Mouse (Mus musculus) large intestine, adult 2 months (tissue): ENCODE measurements at regions not wholly inside any gene's neighbourhood (a gene's known extent, or its start where the extent isn't known, plus 50 kb on each side); places are given as distances from the start of the nearest gene placed in this dataset.

Experiments
- DNase-seq: peaks from one replicate; pipeline ENCODE4 v3.0.0-alpha.2; 2012; ENCODE audit warnings: low read depth, low spot score
- WGBS: fragments of 180-500 bp; shearing (Covaris S2); methylation state at CpG from one replicate; pipeline ENCODE4 v1.1.7; 2018; 5-methylcytosine and 5-hydroxymethylcytosine counted together

GRCm38 (mm10) chr15:25305801-25306200 lies 107.8 kb downstream of the Basp1 start:
- DNase-seq, result no peak
- WGBS, result 39% methylated on average over 1 of the region's 1 CpGs

GRCm38 (mm10) chr15:25303379-25303778 lies 110.2 kb downstream of the Basp1 start:
- WGBS, result 70% methylated on average over 3 of the region's 3 CpGs
- no peak for DNase-seq

DNA sequence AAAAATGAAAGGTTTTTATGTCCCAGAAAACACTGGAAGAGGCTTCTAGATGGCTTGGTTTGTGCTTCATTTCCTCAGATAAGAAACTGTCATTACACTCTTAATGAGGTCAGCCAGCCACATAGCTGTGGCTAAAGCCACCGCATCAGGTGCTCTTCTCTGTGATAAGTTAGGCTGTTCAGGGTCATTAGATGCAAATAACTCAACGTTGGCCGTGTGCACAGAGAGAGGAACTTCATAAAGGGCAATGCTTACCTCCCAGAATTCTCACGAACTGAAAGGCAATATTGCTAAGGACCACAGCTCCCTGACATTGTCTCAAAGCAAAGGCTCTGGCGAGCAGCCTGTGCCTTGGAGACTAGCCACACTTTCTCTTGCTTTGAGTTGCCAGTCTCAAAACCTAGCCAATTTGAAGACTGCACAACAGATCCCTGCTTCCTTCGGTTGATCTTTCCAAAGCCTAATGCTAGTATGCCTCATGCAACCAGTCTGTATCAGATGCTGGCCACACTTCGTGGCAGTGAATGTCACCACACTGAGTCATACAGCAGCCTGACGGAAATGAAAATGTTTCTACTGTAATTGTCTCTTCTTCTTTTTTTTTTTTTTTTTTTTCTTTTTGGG lies 110.8 kb downstream of the Basp1 start:
- DNase-seq, result no peak
- WGBS, result 37% methylated on average over 8 of the region's 8 CpGs

DNA sequence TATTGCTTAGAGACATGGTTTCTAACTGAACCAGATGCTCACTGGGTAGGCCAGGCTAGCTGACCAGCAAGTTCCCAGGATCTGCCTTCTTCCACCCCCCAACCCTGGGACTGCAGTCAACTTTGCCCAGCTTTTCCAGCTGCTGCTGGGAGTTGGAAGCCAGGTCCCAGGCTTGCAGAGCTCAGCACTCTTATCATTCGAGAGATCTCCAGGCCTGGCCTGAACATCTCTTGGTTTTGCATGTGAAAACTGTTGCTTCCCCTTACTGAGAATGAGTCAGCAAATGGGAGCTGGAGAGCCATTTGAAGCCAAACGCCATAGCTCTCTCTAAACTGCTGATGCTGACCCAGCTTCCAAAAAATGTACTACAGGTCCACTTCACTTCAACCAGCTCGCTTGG lies 111.8 kb downstream of the Basp1 start:
- WGBS, result 42% methylated on average over 3 of the region's 3 CpGs
- DNase-seq, result no peak

- no peak for DNase-seq
- 80% methylated on average over 5 of the region's 5 CpGs for WGBS
Observed at GRCm38 (mm10) chr15:25297278-25297677, 116.3 kb downstream of the Basp1 start.

- no peak for DNase-seq
- WGBS, result 75% methylated on average over 11 of the region's 11 CpGs
Observed at GRCm38 (mm10) chr15:25296714-25297113, 116.8 kb downstream of the Basp1 start.

GRCm38 (mm10) chr15:25295753-25296152 lies 117.8 kb downstream of the Basp1 start:
- WGBS, result 85% methylated on average over 6 of the region's 6 CpGs

DNA sequence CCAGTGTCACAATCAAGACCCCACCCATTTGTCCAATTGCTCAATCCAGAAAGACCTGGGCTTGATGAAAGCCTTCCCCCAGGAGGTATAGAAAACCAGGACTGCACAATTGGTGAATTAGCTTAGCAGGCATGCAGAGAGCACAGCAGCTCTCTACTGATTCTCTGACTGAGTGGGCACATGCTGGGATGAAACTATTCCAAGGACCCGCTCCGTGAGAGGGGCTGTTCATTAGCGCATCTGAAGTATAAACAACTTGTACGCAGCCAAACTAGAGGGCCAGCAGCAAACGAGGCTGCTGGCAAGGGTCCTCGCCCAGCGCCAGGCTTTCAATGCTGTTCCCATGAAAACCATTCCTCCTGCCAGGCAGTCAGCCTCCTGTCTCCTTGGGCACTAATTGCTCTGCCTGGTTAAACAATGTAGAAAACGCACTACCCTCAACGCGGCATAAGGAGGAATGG lies 122.3 kb downstream of the Basp1 start:
- WGBS, result 62% methylated on average over 10 of the region's 10 CpGs
- no peak for DNase-seq

More at GRCm38 (mm10) chr15:25295753-25296152, 117.8 kb downstream of the Basp1 start:
- no peak for DNase-seq

GRCm38 (mm10) chr15:25287850-25288249 lies 125.7 kb downstream of the Basp1 start:
- DNase-seq, result no peak
- 40% methylated on average over 3 of the region's 3 CpGs for WGBS

- WGBS, result 50% methylated on average over 17 of the region's 17 CpGs
- no peak for DNase-seq
Observed at GRCm38 (mm10) chr15:25284354-25285199, 129.0 kb downstream of the Basp1 start.

DNA sequence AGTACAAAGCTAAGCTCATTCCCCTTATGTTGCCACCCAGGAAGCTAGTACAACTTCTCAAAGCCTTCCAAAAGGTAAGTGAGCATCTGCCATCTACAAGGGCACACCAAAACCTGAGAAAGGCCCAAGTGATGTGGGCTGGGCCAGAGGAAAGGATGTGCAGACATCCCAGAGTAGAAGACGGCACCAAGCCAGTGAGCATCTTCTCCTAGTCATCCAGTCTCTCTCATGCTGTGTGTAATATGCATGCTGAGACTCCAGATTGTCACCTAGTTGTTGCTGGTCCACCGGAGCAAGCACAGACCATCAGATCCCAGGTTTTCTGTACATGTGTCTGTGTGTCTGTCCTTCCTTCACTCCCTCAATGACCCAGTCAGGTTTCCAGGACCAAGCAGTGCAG lies 129.9 kb downstream of the Basp1 start:
- WGBS, result 85% methylated on average over 2 of the region's 2 CpGs
- DNase-seq, result no peak

- WGBS, result 72% methylated on average over 9 of the region's 9 CpGs
- DNase-seq, result no peak
Observed at GRCm38 (mm10) chr15:25282346-25282745, 131.2 kb downstream of the Basp1 start.

GRCm38 (mm10) chr15:25281942-25282341 lies 131.6 kb downstream of the Basp1 start:
- DNase-seq, result no peak

- WGBS, result 75% methylated on average over 6 of the region's 6 CpGs
Observed at GRCm38 (mm10) chr15:25278317-25279156, 135.0 kb downstream of the Basp1 start.

DNA sequence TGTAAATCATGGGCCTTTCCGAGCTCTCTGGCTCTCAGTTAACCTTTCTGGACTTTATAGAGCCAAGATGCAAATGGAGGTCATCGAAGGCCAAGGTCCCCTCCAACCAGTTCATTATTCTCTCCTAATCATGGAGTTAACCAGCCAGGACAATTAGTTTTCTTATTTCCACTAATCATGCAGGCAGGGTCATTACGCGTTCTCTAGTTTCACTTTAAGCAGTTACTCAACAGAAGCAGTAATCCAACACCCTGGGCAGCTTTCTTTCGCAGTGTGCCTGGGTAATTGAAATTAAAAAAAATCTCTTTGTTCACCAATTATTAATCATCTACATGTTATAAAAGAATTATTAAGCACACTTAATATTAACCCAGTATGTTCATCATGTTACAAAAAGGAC lies 137.3 kb downstream of the Basp1 start:
- WGBS, result 91% methylated on average over 5 of the region's 5 CpGs
- no peak for DNase-seq

More at GRCm38 (mm10) chr15:25278317-25279156, 135.0 kb downstream of the Basp1 start:
- no peak for DNase-seq

GRCm38 (mm10) chr15:25271886-25272285 lies 141.7 kb downstream of the Basp1 start:
- DNase-seq, result no peak
- 85% methylated on average over 5 of the region's 5 CpGs for WGBS

GRCm38 (mm10) chr15:25270349-25270748 lies 143.2 kb downstream of the Basp1 start:
- WGBS, result 69% methylated on average over 10 of the region's 10 CpGs

DNA sequence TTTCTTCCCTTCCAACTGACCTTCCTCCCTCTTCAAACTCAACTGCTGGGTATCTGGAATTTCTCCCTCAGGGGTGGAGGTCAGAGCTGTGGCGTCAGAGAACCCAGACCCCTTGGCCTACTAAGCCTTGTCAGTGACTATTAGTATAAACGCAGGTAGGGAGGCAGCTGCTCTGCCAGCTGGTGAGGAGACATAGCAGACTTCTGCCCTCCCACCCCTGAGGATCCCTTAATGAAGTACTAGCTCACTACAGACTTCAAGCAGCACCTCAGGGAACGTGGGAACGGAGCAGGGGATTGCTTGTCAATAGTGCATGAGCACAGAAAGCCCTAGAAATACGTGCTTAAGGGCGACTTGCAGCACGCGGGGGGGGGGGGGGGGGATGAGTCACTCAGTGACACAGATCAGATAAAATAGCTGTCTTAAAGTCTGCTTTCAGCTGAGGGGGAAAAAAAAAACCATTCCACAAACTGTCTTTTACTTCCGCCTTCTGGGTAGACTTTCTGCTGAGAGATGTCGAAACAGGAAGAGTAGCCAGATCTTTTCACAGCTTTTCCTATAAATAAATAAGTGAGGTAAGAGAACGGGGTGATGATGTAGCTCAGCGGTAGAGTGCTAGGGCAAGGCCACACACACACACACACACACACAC lies 144.1 kb downstream of the Basp1 start:
- no peak for DNase-seq

More at GRCm38 (mm10) chr15:25270349-25270748, 143.2 kb downstream of the Basp1 start:
- DNase-seq, result no peak

DNA sequence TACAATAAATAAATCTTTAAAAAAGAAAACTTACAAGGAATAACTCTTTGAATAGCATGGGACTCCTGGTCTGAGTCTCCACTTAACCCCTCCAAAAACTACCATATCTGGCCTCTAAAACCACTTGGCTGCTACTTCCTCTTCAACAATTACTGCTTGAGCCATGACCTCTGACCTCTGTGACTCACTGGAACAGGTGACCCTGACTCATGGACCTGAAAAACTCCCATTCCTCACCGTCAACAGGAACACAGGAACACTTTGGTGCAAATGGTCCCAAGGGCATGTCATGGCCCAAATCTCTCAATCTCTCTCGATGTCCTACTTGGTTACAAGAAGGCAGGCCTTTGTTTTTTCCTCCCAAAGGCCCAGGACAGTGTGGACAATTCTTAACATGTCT lies 145.1 kb downstream of the Basp1 start:
- DNase-seq, result no peak
- WGBS, result 63% methylated on average over 2 of the region's 2 CpGs

More for the DNA sequence above, 144.1 kb downstream of the Basp1 start:
- WGBS, result 14% methylated on average over 12 of the region's 12 CpGs

GRCm38 (mm10) chr15:25267509-25267908 lies 146.1 kb downstream of the Basp1 start:
- WGBS, result 92% methylated on average over 3 of the region's 3 CpGs
- no peak for DNase-seq
